Mouse (Mus musculus) stomach, postnatal 0 days (tissue): ENCODE measurements at regions not wholly inside any gene's neighbourhood (a gene's known extent, or its start where the extent isn't known, plus 50 kb on each side); places are given as distances from the start of the nearest gene placed in this dataset.

ENCODE experiments used
- CTCF ChIP-seq: IDR thresholded peaks from 2 replicates; pipeline ENCODE4 v1.5.1; 2016; ENCODE audit warnings: antibody characterized with exemption, low read depth, mild to moderate bottlenecking, moderate library complexity
- EP300 ChIP-seq: optimal IDR thresholded peaks from 2 replicates; pipeline ENCODE3; 2016; ENCODE audit warnings: antibody characterized with exemption

DNA sequence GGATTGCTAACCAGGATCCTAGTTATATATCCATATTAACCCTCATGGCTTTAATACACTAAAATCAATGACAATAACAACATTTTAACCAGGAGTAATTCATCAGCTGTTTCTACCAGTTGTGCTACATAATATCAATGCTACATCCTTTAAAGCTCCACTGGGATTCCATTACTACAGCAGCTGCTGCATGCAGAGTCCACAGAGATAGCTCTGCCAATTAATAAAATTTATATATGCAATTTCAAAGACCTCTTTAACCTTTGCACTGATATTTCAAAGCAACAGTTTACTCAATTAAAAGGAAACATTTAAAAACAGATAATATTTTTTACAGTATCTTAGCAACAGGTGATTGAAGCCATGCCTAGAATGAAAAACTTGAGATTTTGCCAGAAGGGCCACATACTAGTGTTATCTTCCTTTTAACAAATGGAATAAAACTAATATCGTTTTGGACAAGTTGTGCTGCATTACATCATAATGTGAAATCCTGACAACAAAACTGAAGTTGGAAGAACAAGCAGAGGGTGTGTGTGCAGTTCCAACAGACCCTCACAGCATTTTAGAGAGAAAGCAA lies 256.8 kb upstream of the Nt5c1b start:
- no peak for TF ChIP-seq CTCF
- no peak for TF ChIP-seq EP300
